In genomic region chr12:30058044-30058443, GRCm38 (mm10) we compare ENCODE assay signal across 23 mouse cellular contexts.
A peak's percentile ranks its signal among the peaks of the same experiment; 100 is the strongest.
DNase-seq lines count a peak whose midpoint lies in the region; ATAC-seq lines count a peak whose summit lies in the region.
"Had no signal": no experiment of that assay in that cellular context is flagged by ENCODE, and none has a peak within 500 bp of the region (broad histone marks: within the 10 kb centered on the region; RNA-seq: fewer than 3 reads in every experiment).

No protein-coding gene starts in this region.

- intact Hi-C loops in heart, postnatal 14 days (cut with DNase I), result no loop called here

- H3K27ac ChIP-seq in heart, embryonic 10.5 days, result no peak overlapping the region
- no peak overlapping the region for H3K27ac ChIP-seq in limb, embryonic 13.5 days
- H3K27ac ChIP-seq: embryonic facial prominence, embryonic 15.5 days; heart, adult 2 months; hindbrain, embryonic 14.5 days; hindbrain, postnatal 0 days had no signal

- H3K27me3 ChIP-seq in heart, embryonic 10.5 days (ENCODE audit: insufficient read depth, poor library complexity, severe bottlenecking), result peaks cover 5% of the 10 kb centered on the region; the same call in 1 of the 2 replicates
- H3K27me3 ChIP-seq in limb, embryonic 13.5 days, result peaks cover 7% of the 10 kb centered on the region
- H3K27me3 ChIP-seq: embryonic facial prominence, embryonic 15.5 days had no signal

- 0 out of 2 replicates have a peak, but pooled peaks have one; percentile 15 for ATAC-seq in limb, embryonic 13.5 days (ENCODE audit: low FRiP score, low read depth)
- ATAC-seq: CD4-positive, CD25-positive, alpha-beta regulatory T cell, adult 4 months; forebrain, embryonic 14.5 days; forebrain, postnatal 0 days; hindbrain, postnatal 0 days; inflammation-experienced regulatory T-cells, adult 6 months had no signal

- H3K4me2 ChIP-seq in limb, embryonic 13.5 days (replicated peaks), result no peak overlapping the region
- H3K4me2 ChIP-seq: embryonic facial prominence, embryonic 15.5 days; heart, embryonic 11.5 days; hindbrain, embryonic 14.5 days had no signal

- 47% methylated on average over 6 of the region's 6 CpGs for WGBS in heart, embryonic 10.5 days
- WGBS in limb, embryonic 13.5 days, result 19% methylated on average over 6 of the region's 6 CpGs

- H3K9me3 ChIP-seq in heart, embryonic 10.5 days, result no peaks in the 10 kb centered on the region
- no peaks in the 10 kb centered on the region for H3K9me3 ChIP-seq in limb, embryonic 13.5 days
- H3K9me3 ChIP-seq: embryonic facial prominence, embryonic 15.5 days had no signal

- no peak overlapping the region for H3K9ac ChIP-seq in limb, embryonic 13.5 days
- H3K9ac ChIP-seq: embryonic facial prominence, embryonic 15.5 days; forebrain, postnatal 0 days; hindbrain, embryonic 14.5 days had no signal

- peak; percentile 68 for DNase-seq in heart, embryonic 10.5 days (ENCODE audit: low spot score)
- DNase-seq in heart, postnatal 14 days, result no peak
- peak; percentile 25 for DNase-seq in forelimb bud, embryonic 11.5 days (ENCODE audit: low read depth, low spot score)
- no peak for DNase-seq in layer of hippocampus, adult 9-10 months (ENCODE audit: low spot score)
- no peak for DNase-seq in ovary, postnatal 14 days (ENCODE audit: low spot score)
- DNase-seq: adrenal gland, adult 2 months; adrenal gland, postnatal 14 days; cerebellum, adult 11 months; cerebellum, adult 2 months; cerebellum, adult 9-11 months; cerebellum, postnatal 25 days; forebrain, postnatal 0 days; gastrocnemius, postnatal 25 days; heart, adult 2 months; heart, postnatal 36 days had no signal

- H3K4me1 ChIP-seq in heart, embryonic 10.5 days, result peaks cover 7% of the 10 kb centered on the region
- peaks cover 15% of the 10 kb centered on the region for H3K4me1 ChIP-seq in limb, embryonic 13.5 days

- H3K36me3 ChIP-seq in heart, embryonic 10.5 days, result no peaks in the 10 kb centered on the region
- no peaks in the 10 kb centered on the region for H3K36me3 ChIP-seq in limb, embryonic 13.5 days
- H3K36me3 ChIP-seq: embryonic facial prominence, embryonic 15.5 days had no signal

- no peak overlapping the region for H3K4me3 ChIP-seq in heart, embryonic 10.5 days
- no peak overlapping the region for H3K4me3 ChIP-seq in limb, embryonic 13.5 days
- H3K4me3 ChIP-seq: embryonic facial prominence, embryonic 15.5 days; heart, adult 2 months had no signal

Comparison
In these comparisons a context has a peak if more than half of its experiments do, and no peak if none do; other contexts are left out.
1. DNase-seq: peak in heart, embryonic 10.5 days (single experiment) and forelimb bud, embryonic 11.5 days (single experiment); none in heart, postnatal 14 days (0 of 2), layer of hippocampus, adult 9-10 months (single experiment) and ovary, postnatal 14 days (single experiment).